Mouse (Mus musculus) mature B cell (primary cell): ENCODE results near the gene Ago3.

ENCODE experiments used
- in situ Hi-C: fragments of 300-500 bp; cut with MboI; formaldehyde crosslinking; loops from 2 replicates; pipeline ENCODE4 v1.14.3; 2019

Gene Ago3

DNA sequence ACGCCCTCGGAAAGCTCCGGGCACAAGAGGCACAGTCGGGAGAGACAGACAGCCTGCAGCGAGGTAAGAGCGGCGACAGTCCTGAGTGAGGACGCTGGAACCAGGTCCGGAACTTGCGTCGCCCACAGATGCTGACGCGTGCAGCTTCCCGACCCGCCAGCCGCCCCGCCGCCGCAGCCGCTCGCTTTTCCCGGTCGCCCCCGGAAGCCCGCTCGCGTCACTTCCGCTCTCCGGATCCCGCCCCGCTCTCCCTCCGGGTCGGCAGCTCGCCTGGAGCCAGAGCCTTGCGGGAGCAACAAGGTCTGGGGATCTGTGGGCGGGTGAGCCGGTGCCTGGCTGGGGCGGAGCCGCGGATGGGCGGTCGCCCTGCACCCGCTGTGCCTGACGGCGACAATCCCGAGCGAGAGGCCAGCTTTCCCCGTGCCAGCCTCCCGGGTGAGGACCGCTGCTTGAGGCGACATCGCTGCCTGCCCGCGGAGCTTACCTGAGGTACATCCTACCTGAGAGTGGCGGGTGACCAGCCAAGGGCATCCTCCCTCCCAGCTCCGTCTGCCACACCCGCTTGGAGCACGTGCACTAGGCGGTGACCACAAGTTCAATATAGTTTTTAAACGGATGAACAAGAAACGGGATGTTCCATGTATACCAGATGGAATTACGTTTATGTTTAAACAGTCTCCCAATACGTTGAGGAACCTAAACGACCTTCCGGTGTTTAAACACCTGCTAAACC is at the start of gene Ago3:
TSS of gene Ago3 (minus strand) at position 210 of the 733 bp plus-strand sequence.
- in situ Hi-C loops, result no loop called here

DNA sequence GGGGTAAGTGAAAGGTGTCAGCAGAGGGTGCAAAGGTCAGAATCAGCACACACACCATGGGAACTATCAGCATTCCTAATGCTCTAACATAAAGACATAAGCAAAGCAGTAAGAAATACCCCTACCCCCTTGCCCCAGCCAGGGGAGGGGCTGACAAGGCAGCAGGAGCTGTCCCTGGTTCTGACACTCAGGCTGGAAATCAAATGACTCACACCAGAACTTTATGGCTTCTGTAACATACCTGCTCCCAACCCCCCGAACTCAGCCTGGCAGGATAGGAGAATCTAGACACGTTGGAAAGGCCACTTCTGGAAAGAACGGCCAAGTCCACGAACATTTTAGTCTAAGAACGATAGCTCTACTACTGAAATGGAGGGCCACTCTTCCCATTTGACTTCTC is 43.7 kb upstream of the Ago3 start:
- in situ Hi-C loops, result no loop called here

DNA sequence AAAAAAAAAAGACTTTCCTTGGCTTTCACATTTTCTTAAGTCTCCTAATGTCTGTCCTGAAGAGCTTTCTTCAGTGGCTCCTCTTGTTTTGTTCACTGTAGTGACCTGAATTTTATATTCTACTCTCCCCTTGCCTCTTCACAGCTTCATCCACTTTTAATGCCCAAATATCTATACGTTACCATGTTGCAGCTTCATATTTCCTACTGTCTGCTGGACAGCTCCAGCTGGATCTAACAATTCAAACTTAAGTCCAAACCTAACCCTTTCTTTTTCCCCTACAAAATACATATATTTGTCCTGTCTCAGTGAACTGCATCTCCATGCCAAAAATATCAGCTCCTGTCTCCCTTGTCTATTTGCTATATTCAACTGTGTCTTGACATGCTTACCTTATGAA is 40.0 kb upstream of the Ago3 start:
- in situ Hi-C loops, result no loop called here

DNA sequence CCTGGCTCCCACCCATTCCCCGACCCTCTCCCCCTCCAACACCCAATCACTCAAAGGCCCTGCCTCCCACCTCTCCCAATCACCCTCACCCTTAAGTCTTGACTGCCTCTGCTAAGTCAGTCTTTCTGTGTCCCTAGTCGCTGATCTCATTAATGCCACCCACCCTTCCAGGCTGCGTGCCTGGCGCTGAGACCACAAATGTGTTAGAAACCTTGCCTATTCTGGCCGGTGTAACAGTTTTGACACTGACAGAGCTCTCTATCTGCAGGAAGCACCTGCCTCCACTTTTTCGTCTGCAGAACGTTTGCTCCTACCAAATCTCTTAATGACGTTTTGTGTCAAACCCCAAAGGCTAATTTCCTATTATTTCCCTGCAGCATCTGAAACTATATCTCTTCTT is 39.6 kb upstream of the Ago3 start:
- in situ Hi-C loops, result no loop called here

DNA sequence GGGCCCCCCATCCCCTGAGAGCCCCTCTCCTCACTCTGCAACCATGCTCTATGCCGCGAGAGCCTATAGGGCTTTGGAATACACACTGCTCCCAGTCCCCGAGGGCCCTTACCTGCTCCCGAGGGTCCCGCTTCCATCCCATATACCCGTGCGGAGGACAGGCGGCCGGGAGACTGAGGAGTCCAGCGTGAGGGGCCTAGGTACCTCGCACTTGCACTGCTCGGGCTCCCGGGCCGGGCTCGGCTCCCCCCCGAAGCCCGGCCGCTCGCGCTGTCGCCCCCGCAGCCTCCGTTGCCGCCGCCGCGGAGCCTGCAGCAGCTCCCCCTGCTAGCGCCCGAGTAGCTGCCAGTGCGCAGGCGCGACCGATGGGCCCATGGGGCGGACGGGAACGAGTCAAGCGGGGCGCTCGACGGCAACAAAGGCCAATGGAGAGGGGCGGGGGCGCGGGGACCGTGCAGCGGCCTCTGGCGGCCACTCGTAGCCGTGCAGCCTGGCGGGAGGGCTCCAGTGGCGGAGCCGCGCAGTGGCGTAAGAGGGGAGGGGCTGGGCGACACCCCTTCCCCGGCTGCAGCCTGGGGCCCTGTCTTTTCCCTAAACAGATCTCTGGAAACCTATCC is 39.0 kb upstream of the Ago3 start, which contains the start of gene Ago1:
TSS of gene Ago1 (minus strand) at position 299 of the 617 bp plus-strand sequence.
- in situ Hi-C loops, result no loop called here

DNA sequence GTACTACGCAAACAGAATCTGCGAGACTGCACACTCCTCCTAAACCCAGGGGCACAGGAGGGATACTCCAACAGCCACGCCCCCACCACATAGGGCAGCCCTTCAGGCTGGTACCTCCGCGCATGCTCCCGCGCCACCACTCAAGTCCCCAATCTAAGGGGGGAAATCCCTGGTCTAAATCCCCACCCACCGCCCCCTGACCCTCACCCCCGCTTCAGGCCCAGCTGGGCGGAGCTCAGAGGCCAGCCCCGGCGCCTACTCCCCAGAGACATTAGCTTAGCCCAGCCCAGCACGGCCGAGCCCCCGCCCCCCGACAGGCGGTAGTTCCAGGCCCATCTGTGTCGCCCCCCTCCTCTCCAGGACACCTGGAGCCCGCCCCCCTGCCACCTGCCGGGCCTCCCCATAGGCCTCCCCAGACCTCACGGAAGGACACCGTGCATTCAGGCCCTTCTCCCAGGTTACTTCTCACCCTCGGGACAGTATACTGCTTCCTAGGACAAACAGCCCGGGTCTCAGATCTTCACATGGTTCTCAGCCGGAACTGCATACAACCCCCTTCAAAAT is 38.4 kb upstream of the Ago3 start:
- in situ Hi-C loops, result no loop called here

DNA sequence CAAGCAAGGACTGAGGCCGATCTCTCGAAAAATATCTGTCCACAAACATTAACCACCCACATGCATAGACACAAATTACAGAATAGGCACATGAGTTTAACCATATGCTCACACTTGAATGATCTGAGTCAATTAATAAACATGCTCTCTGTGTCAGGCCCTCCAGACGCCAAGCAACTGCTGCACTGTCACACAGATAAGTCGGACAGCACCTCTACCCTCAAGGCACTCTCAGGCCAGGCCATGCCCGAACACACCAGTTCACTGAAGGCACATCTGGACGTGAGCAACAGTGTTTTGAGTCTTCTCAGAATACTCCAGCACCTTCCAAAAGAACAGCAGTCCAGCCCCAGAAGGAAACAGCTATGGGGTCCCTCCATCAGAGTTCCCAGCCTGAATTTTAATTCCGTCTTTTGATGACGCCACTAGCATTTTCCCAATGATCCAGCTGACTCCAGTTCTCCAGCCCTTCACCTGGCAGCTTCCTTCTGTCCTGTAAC is 36.9 kb upstream of the Ago3 start:
- in situ Hi-C loops, result no loop called here

DNA sequence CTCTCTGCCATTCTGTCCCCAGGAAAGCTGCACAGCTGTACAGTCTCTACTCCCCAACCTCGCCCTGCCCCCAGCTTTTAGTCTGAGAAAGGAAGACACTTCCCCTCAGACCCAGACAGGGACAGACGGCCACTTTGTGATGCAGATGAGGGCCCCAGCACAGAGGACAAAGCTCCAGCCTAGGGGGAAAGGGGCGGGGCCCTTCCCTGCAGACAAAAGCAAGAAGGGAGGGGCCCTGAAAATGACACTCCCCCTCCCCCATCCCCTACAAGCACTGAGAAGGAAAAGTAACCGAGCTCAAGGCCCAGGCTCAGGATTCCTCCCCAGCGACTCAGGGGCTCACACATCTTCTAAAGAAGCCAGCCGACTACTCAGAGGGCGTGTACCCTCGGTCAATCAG is 36.5 kb upstream of the Ago3 start:
- in situ Hi-C loops, result no loop called here

DNA sequence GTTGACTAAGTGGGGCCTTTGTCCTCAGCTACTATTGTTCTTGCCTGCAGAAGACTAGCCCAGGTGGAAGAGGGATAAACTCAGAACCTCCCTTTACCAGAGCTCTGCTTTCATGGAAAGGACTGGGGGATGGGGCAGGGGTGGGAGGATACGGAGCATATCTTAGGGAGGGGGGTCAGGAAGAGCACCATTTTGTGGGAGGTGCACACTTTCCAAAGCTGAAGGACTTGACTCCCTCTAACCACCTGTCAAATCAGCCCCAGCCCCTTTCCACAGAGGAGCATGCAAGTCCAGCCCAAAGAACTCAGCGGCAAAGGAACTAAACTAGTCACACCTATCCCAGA is 35.5 kb upstream of the Ago3 start:
- in situ Hi-C loops, result no loop called here

DNA sequence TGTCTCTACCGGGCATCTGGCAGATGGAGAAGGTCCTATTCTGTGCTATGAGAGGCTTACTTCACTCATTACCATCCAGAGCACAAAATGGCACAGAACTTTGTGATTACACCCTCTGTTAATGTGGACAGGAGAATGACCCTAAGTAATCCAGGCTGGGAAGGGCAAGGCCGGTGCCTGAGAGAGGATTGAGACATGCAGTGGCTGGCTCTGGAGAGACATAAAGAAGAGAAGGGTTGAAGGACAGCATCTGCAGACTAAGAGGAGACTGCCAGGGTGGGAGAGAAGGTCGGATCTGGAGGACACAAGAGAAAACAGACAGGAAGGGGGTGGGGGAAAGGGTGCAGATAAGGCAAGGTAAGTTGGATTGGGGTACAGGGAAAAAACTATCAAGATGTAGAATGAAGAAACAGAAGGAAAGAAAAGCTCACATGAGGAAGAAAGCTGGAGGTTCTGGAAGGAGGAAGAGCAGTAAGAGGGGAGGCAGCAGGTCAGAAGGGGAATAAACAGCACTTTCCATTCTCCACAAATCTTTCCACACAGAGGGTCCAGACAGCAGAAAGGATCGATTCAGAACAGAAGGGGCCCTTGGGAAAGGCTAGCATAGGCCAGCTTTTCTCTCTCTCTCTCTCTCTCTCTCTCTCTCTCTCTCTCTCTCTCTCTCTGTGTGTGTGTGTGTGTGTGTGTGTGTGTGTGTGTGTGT is 35.0 kb upstream of the Ago3 start:
- in situ Hi-C loops, result no loop called here

DNA sequence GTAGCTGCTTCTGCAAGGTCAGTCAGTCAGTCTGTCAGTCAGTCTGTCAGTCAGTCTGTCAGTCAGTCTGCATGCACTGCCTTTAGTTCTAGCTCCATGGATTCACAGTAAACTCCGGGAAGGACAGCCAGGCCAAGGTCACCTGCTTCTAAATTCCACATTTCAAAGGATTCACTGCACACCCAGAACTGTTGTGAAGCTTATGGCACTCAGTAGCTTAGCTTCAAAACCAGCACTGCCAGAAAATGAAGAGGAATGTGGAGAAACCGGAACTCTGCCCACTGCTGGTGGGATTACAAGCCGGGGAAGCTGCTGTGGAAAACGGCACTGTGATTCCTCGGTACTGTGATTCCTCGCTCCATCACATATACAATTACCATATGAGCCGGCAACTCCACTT is 26.1 kb upstream of the Ago3 start:
- in situ Hi-C loops, result no loop called here

DNA sequence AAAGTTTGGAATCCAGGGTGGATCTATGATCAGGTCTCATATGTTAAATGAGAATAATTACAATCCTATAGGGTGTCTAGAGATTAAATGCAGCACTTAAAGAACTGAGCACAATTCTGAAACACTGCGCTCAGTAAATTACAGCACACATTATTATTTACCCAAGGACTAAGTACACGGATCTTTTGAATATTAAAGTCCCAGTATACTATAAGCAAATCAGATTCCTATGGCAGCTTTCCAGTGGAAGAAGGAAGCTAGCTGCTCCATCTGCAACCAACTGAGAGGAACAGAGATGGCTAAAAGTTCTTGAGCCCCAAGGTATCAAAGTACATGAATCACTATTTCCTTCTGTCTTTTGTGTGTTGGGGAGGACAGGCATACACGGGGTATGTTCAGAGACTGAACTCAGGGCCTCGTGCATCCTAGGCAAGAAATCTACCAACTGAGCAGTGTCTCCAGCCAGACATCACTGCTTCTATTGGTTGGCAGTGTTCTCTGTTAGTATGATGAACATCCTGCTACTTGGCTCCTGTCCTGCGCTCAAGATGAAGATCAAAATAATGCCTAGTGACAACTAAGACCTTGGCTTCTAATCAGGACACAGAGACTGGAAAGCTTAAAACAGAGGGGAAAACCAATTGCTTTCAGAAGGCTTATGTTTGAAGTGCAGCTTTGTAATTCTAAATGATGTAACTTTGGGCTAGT is 25.3 kb upstream of the Ago3 start:
- in situ Hi-C loops, result no loop called here

DNA sequence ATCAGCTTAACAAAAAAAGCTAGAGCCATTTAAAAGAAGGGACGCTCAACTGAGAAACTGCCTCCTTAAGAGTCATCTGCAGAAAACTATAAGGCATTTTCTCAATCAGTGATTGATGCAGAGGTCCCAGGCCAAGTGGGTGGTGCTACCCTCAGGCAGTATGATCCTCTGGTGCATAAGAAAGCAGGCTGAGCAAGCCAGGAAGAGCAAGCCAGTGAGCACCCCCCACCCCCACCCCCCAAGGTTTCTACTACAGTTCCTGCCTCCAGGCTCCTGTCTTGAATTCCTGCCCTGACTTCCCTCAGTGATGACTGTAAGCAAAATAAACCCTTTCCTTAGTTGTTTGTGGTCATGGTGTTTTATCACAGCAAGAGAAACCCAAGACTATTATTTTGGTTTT is 20.9 kb upstream of the Ago3 start:
- in situ Hi-C loops, result no loop called here

DNA sequence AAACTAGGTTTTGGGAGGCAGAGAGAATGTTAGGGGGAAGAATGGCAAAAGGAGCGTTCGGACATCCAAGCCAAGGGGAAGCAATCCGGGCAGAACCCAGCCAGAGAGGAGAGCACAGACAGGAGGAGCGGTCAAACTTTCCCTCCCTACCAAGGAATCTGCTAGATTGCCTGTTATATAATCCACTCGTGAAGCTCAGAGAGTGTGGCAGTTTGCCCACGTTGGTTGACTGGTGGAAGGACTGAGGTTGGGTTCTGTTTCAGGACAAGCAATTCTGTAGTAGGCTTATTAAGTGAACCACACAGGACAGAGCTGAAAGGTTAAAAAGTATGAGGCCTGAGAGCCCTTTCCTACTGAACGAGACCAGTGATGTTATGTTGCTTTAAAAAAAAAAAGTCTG is 17.8 kb upstream of the Ago3 start:
- in situ Hi-C loops, result no loop called here

DNA sequence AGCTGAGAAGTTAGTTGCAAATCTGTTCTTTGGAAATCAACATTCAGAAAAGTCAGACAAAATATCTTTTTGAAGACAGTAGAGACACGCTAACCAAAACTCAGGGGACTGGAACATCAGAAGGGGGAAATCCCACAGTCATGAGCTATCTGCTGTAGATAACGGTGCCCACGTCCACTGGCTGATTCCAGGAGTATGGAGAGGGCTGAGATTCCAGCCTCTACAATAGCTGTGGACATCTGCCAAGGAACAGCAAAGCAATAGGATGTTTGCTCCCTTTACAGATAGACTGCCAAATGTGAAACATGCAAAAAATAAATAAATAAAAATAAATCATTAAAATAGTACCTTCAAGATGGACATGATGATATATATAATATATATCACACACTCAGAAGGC is 15.2 kb upstream of the Ago3 start:
- in situ Hi-C loops, result no loop called here

DNA sequence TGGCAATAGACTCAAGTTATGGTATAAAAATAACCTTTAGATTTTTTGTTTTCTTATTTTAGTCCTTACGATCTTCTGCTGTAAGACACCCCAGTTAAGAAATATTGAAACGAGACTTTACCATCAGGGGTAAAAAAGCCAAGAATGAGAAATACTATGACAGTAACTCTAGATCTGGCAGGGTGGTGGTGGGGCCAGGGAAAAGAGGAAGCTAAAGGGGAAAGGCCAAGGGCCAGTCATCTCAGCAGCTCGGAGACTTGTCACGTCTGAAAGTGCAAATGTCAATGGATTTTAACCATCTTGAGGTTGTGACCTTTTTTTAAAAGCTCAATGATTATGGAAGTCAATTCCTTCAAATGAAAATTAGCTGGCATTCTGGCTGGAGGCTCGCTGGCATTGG is 8.9 kb upstream of the Ago3 start:
- in situ Hi-C loops, result no loop called here

DNA sequence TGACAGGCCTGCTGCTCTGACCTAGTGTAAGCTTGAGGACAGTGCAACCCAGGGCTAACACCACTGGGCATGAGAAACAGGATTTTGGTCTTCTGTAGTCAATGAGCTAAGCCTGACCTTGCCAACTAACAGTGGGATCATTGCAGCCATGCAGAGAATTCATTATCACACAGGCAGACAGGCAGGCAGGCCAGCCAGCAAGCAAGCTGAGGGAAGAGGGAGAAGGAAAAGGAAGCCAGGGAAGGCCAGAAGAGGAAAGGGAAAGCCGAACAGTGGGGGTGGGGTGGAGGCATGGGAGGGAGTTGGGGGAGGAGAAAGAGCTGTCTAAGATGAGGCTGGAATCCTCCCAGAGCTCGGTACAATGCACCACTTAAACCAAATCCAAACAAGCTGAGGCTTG is 6.9 kb upstream of the Ago3 start:
- in situ Hi-C loops, result no loop called here

DNA sequence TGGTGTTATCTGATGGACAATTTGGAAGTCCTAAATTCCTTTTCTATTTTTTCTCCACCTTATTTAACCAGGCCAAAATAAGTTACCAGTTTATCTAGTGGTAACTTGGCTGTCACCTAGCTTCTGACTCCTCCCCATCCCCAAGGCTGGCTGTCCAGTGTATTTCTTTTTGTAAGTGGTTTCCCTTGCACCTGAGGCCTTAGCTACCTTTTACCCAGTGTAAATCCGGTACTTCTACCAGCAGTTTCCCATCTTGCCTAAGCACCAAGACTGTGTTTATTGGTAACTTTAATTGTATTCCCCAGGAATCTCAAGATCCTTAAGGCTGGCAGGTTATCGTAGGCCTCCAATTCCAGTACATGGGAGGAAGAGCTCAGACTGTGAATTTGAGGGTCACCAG is 4.7 kb upstream of the Ago3 start:
- in situ Hi-C loops, result no loop called here

DNA sequence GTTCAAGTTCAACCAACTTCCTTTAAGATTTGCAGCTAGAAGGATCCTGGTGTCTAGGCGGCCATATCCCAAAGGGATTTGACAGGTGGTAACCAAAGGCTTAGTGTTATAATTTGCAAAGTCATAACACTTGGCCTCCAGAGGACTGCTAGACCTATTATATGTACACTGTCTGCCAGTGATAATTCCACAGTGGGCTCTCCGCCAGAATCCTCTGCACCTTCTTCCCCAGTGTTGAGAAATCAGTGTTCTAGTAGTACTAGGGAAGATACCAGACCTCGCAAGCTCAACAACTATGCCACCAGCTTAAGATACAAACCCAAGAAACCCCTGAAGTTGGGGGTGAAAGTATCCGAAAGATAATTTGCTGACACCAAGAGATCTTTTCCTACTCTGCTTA is 3.8 kb upstream of the Ago3 start:
- in situ Hi-C loops, result no loop called here

DNA sequence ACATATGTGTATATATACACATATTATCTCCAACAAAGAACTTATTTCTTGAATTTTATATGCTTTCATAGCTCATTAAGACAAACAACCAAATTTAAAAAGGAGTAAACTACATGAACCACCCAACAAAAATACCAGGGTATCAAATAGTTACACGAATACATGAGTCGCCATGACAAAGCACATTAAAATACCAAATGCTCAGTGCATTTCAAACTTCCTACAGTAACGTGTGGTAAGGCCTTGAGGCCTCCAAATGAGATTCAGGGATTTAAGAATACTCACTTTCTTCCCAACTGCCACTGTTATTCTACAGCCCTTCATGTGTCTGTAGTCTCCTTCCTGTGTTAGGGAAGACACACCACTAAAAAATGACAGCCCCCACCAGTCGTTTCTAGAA is 2.4 kb upstream of the Ago3 start:
- in situ Hi-C loops, result no loop called here

DNA sequence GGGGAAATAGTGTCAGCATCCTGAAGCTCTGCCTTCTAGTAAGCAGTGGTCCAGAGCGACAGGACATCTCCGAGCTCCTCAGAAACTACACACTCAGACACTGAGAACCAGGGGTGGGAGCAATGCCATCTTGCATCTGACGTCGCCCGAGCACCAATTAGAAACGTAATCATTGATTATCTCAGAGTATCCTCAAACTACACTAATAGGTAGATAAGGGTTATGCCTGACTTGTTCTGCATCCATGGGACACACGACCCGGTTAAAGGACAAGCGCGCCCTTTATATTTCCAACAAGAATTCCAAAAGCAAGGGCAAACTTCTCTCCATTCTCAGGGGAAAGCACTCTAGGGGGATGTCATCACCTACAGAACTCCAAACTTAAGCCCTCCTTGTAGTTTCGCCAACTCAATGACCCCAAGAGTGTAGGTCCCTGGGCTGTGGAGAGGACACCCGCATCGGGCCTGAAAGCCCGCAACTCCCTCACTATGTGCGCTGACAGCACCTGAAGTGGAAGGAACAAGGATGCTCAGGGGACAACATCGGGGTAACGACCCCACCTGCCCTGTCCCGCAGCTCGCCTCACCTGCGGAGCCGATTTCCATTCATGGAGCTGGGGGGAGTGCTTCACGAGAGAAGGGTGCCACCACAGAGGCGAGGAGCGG is 542 bp downstream of the Ago3 start:
- in situ Hi-C loops, result no loop called here

DNA sequence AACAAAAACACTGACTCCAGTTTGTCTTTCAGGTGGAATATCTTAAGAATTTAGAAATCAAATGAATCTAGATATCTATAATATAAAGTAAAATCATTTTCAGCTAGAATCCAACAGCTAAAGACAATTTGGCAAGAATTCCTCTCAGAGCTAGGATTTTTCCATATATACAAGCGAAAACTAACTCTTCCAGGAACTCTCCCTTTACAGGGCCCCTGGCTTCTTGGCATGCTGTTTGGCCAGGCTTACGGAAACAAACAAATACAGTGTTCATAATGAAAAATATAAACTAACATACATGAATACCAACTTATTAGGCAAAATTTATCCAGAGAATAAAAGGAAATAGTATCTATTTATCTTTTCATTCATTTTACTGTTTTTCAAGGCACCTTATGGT is 5.5 kb downstream of the Ago3 start:
- in situ Hi-C loops, result no loop called here
